Mouse (Mus musculus): ENCODE measurements at regions not wholly inside any gene's neighbourhood (a gene's known extent, or its start where the extent isn't known, plus 50 kb on each side); places are given as distances from the start of the nearest gene placed in this dataset.

GRCm38 (mm10) chr13:110978022-110978421 is 276.8 kb upstream of the Actbl2 start:
- DNase-seq (ENCODE audit: low spot score in 2 of 2) = no peak

DNA sequence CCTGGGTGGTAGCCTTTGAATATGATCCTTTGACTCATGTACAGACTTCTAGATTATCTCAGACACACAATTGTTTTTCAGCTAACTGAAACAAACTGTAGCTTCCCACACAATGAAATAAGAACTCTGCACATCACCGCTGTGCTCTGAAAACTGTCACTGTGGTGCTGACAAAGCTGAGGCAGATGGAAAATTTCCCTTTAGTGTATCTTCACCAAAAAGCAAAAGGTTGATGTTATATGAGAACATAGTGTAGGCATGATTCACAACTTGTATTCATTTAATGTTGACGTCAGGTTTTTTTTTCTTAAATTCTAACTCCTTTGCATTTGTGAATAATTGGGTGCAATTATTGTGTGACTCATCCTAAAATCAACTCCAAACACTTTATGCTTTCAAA is 264.1 kb upstream of the Actbl2 start:
- DNase-seq (ENCODE audit: low spot score in 2 of 2) = no peak

DNA sequence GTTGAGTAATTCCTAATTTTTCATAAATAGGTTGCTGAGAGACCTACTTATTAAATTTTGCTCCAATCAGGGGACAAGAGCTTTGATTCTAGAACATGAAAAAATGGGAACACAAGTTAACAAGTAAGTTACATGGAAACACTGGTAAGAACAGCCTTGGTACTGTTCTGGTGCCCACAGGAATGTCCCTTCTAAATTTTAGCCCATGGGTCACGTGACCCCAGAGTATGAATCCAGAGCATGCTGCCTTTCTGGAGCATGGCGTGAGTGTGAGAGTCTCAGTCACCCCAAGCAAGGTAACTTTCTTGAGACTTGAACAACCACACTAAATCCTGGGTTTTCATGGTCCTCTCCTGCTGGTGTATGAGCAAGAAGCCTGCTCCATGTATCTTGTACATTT is 263.7 kb upstream of the Actbl2 start:
- no peak for DNase-seq (ENCODE audit: low spot score in 2 of 2)

- DNase-seq (ENCODE audit: low spot score in 2 of 2) = no peak
Observed at GRCm38 (mm10) chr13:110994596-110994995, 260.2 kb upstream of the Actbl2 start.

GRCm38 (mm10) chr13:111002670-111003069 is 252.1 kb upstream of the Actbl2 start:
- no peak for DNase-seq (ENCODE audit: low spot score in 2 of 2)

GRCm38 (mm10) chr13:111014142-111014541 is 240.7 kb upstream of the Actbl2 start:
- DNase-seq (ENCODE audit: low spot score in 2 of 2) = no peak

DNA sequence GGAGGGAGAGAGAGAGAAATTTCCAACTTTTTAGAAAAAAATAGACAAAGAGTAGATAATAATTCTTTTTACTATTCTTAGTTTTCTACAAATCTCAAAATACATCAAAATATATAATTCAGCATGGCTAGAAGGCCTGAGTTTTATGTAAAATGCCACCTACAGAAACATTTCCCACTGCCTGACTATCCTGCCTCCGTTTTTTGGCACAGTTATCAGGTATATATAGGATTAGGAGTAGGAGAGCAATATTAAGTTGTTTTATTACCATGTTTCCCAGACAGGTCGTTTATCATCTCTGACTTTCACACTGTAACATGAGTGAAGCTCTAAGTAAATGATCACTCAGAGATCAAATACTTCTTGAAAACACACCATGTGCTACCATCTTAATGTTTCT is 224.7 kb upstream of the Actbl2 start:
- DNase-seq (ENCODE audit: low spot score in 2 of 2) = no peak

DNA sequence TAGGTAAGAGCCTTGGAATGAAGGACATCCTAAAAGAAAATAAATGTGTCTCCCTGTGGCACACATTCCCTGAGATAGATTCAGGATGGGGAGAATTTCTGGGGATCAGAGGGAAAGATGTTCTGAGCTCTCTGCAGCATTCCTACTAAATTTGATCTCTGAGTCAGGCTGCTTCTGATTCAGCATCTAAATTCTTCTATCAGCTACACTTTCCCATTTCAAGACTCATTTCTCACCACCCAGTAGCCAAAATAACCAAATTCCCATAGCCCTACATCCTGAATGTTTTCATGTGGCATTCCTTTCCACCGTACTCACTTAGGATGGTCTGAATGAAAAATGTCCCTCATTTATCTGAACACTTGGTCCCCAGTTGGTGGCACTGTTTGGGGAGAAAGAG is 223.2 kb upstream of the Actbl2 start:
- DNase-seq (ENCODE audit: low spot score in 2 of 2) = no peak

- DNase-seq (ENCODE audit: low spot score in 2 of 2) = no peak
Observed at GRCm38 (mm10) chr13:111043637-111044036, 211.2 kb upstream of the Actbl2 start.

DNA sequence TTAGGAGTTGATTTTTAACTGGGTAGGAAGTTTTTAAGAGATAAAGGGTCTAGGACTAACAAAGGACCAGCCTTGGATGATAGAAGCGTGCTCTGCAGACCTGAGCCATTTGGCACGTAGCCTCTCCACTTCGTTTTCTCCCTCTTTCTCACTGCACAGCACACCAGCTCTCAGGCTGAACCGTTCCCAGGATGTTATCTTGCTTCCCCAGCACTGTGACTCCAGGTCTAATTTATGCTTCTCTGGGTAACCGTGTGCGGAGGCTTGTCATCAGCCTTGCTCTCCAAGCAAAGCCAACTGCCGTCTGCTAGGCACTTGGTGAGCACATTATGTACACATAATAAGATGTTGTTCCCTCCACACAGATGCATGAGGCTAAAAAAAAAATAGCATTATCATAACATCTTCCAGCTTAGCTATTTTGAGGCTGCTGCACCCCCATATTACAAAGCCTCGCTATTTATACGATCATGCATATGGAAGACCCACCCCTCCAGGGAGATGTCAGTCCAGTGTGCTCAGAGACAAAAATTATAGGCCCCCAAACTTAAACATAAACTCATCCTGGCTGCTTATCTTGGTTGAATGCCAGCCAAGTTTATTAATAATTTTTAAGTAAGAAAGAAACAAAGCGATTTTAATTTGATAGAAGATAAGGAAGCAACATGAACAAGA is 210.3 kb upstream of the Actbl2 start:
- DNase-seq (ENCODE audit: low spot score in 2 of 2) = no peak

DNA sequence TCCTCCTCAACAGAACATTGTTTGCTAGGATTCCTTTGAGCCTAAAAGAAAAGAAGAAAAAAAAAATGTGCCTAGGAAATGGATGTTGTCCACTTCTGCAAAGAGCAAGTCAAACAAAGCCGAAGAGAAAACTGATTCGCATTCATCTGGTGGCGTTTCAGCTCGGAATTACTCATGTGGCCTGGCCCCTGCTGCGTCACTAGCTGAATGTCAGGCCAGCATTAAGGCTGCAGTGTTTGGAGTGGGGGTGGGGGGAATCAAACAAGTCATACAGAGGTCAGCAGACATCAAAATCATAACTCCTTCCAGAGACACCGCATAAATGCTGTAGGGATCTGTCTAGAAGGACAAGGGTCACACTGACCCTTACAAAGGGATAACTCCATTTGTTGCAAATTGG is 204.7 kb upstream of the Actbl2 start:
- no peak for DNase-seq (ENCODE audit: low spot score in 2 of 2)

DNA sequence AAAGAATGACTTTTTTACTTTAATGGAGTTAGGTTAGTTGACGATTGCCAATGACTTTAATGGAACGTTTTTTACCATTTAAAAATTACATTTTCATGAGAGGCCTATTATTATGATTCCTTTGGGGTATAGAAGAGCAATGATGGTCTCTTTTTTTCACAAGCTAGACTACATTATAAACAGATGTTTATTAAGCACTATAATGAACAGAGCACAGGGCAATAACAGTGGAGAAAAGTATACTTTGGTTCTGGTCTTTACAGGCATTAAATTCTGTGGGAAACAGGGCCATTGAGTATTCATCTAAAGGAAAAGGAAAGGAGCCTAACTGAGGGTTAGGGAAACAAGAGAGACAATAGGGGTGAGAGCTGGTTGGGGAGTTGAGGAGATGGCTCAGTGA is 199.0 kb upstream of the Actbl2 start:
- DNase-seq (ENCODE audit: low spot score in 2 of 2) = no peak

GRCm38 (mm10) chr13:111087753-111088152 is 167.1 kb upstream of the Actbl2 start:
- DNase-seq (ENCODE audit: low spot score in 2 of 2) = no peak

GRCm38 (mm10) chr13:111096071-111096470 is 158.7 kb upstream of the Actbl2 start:
- DNase-seq (ENCODE audit: low spot score in 2 of 2) = no peak

DNA sequence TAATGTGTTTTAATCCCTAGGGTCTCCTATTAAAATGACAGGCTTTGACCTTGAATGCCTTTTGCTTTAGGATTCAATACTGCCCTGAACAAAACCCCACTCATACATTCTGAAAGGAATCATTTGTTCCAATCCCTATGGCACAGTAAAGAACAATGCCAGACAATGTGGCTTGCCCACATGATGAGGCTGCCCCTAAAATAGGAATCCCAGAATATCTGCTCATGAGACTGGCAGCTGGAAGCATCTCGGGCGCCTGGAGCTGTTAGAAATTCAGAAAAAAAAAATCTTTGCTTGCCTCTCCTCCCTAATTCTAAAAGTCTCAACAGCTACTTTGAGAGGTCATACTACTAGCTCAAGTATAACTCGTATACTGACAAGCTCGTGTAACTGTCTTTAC is 157.5 kb upstream of the Actbl2 start:
- no peak for DNase-seq (ENCODE audit: low spot score in 2 of 2)

- DNase-seq (ENCODE audit: low spot score in 2 of 2) = no peak
Observed at GRCm38 (mm10) chr13:111098738-111099137, 156.1 kb upstream of the Actbl2 start.

DNA sequence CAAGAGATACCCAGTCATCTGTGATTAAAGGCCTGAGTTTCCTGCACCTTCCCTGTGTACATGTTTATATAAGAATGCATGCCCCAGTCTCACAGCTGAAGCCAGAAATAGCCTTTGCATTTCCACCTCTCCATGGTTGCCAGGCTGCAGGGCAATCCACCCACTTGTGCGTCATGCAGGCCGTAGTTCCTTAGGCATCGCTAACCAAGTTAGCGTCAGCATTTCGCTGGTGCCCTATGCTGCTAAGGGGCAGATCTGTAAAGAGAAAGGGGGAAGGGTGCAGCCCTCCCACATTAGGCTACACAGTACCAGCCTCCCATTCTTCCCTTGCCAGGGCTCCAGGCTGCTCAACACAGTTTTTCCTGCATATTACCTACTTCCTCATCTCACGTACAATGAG is 155.6 kb upstream of the Actbl2 start:
- no peak for DNase-seq (ENCODE audit: low spot score in 2 of 2)

- DNase-seq (ENCODE audit: low spot score in 2 of 2) = no peak
Observed at GRCm38 (mm10) chr13:111100448-111100847, 154.4 kb upstream of the Actbl2 start.

DNA sequence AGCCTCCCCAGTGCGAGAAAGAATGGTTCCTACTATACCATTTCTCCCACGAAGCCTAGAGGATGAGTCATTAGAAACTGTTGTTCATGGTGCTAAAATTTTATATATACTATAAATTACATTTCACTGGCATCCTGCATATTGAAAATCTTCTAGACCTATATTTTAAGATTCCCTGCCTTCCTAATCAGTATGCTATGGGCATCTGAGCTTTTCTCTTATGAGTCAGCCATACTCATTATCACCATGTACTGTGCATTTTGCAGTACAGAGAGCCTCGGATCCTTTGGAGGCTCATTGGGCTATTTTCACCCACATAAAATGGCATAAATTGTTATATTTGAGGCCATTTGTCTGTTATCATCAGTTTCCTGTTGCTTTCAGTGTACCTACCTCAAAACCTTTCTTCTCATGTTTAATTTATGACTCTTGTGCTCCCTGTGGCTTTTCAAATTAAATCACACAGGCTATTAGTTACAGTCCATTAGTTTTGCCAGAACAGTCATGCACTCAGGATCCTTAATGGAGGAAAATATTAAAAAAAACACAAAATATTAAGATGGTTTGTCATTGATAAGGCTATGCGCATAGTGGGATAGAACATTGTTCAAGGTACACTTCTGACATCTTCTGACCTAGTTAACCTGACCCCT is 150.1 kb upstream of the Actbl2 start:
- DNase-seq (ENCODE audit: low spot score in 2 of 2) = no peak

DNA sequence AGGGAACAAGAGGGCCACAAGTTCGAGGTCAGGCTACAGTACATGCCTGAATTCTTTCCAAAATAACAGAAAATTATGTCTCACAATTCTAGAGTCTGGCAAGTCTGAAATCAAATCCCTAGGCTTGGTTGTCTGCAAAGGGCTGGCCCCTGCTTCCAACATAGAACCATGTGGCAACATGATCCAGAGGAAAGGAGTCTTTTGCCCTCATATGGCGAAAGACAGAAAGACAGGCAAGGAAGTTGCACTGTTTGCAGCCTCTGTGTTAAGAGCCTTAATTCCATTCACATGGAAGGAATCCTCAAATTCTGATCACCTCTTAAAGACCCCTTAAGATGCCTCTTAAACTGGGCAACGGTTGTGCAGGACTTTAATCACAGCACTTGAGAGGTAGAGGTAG is 123.7 kb upstream of the Actbl2 start:
- no peak for DNase-seq (ENCODE audit: low spot score in 2 of 2)

DNA sequence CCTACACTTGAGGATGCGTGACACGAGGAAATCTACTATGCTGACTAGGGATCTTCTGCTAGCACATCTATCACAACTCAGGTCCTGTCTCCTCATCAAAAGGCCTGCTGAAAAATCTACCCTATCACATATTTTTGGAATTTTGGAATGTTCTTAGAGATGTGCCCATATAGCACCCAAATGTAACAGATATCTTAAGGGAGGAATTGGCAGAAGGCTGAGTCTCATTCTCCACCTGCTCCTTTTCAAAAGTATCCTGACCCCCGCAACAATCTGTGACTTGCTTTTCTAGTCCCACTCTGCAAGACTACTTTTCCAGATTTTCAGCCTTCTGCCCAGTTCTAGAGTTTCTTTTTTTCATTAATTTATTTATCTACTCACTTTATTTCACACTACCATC is 118.4 kb upstream of the Actbl2 start:
- no peak for DNase-seq (ENCODE audit: low spot score in 2 of 2)

DNA sequence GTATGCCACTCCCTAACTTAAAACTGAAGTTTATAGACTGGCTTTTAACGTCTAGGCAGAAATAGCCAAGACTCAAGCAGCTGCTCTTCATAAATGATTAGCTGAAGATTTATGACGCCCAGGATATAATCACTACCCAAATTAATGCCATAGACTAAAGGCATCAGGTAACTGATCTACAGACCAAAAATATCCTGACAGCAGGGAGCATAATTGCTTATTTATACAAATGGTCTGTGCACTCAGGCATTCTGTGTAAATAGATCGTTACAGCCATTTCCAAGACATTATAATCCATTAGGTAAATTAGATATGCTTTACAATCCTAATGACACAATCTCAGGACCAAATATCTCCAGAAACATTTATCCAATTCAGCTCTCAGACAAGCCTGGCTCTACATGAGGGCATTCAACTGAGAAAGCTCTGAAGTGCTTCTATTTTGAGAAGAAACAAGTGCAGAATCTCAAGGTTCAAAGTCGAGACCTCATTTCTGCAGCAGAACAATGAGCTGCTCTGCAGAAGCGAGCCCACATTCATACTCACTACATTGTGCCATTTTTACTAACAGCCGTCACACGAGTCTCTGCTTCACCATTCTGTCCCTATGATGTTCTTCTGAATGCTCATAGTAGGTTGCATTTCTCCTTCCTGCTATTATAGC is 111.9 kb upstream of the Actbl2 start:
- no peak for DNase-seq (ENCODE audit: low spot score in 2 of 2)

DNA sequence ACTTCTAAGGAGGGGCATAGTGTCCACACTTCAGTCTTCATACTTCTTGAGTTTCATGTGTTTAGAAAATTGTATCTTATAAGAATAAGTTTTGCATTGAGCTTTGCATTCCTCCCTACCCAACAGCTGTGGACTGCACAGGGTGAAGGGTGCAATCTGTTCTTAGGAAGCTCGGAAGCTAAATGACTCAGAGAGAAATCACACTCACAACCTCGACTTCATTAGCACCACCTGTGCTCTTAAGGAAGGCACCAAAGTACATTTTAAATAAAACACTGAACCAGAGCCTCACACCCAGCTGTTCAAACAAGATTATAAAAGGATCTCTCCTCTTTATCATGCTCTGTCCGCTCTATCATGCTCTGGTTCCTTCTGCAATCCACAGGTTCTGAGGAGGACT is 110.1 kb upstream of the Actbl2 start:
- DNase-seq (ENCODE audit: low spot score in 2 of 2) = no peak
